Mouse (Mus musculus): ENCODE data around the gene Bach2.

DNA sequence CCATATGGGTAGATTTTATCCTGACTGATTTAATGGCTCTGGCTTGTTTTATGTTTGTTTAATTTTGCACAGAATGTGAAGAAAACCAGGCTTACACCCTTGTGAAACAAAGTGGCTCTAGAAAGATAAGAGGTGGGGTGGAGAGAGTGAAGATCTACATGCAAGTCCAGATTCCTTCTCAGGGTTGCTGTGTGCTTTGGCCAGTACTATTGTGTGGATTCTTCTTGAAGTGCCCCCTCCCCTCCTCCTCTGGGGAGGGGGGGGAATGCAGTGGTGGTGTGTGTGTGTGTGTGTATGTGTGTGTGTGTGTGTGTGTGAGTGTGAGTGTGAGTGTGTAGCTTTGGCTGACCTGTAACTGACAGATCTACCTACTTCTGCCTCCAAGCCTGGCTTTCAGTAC lies 383.0 kb downstream of the Bach2 start:
- TF ChIP-seq CTCF (IDR thresholded peaks at IDR 0.05; ENCODE audit: control insufficient read depth, insufficient read depth, insufficient read length) (no peak), CEBPB (IDR thresholded peaks at IDR 0.05; ENCODE audit: low read depth) (no peak), USF1 (IDR thresholded peaks at IDR 0.05; ENCODE audit: low read depth) (no peak), MYOG (IDR thresholded peaks at IDR 0.05; ENCODE audit: control insufficient read depth, extremely low read depth, insufficient read length) (no peak), FOSL1 (IDR thresholded peaks at IDR 0.05; ENCODE audit: insufficient read depth, low read length, poor library complexity, severe bottlenecking) (no peak), MAX (IDR thresholded peaks at IDR 0.05) (no peak)

All from C2C12 (cell line).